Mouse (Mus musculus) gastrocnemius, postnatal 14 days (tissue): ENCODE results near the gene Gm20509. TPM values are rescaled to one million over a fixed set of nuclear protein-coding genes. Genes with fewer than 3 reads are reported as not detected.

Experiments
- DNase-seq: peaks from one replicate; pipeline ENCODE4 v3.0.0; 2021; ENCODE audit warnings: mixed read lengths
- intact Hi-C: fragments of 180-260 bp; cut with DNase I; formaldehyde crosslinking; loops from one replicate; pipeline ENCODE4 v1.15.1; 2025; ENCODE audit warnings: low total_unique reads
- total RNA-seq, 2 experiments: library from RNA; stranded (reverse); gene quantifications; 2 replicates each; pipeline ENCODE4 v1.2.3; 2021

Gene Gm20509
- total RNA-seq, 2 experiments from 2014 or later, result not detected

DNA sequence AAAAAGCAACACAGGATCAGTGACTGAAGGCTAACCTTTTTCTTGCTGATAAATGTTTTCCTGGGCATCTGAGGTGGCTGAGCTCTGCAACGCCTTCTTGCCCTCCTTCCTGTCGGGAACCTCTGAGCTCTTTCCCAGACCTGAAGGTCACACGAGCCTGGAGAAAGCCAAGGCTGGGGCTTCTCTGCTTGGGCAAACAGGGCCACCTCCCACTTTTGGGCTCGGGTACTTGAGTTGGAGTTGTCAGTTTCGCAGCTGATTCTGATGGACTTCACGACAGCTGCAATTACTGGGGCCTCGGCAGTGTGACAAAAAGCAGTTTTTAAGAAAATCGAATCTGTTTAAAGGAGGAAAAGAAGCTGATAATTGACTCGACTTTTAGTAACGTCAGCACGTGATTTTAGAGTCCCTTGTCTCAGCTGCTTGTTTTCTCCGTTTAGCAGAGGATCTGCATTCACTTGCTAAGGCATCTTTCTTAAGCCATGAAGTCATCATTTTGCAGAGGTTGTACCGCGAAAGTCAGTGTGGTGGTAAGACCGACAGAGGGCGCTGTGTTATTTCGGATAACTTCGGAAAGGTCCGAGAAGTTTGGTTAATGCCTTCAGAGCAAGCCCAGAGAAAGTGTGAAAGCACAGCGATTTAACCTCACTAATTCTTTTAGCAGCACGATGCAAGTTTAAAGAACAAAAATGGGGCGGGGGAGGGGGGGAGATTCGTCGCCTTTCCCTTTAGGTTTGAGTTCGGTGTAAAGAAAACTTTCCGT, 60.5 kb downstream of the Gm20509 start:
- DNase-seq, result peak; percentile 65
- intact Hi-C loops, result no loop called here

DNA sequence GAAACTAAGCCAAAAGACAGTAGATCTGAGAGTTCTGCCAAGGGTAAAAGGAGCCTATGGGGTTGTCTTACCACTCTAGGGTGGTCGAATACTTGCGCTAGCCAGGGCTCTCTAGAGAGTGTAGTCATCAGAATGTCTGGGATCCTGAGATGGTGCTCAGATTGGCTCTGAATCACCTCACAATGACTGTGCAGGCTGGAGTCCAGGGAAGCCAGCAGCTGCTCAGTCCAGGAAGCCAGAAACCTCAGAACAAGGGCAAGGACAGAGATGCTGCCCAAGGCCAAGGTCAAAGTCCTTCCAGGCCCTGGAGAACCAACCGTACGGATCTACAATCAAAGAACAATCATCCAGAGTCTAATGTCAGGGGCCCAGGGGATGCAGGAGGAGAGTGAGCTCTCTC, 63.4 kb downstream of the Gm20509 start:
- DNase-seq, result peak; percentile 10
- intact Hi-C loops, result no loop called here

Other genes starting within 250 kb of the Gm20509 start
- 1 to 10 TPM; 4.0 to 6.2 TPM for gene Pygo1, start 176.8 kb upstream of the Gm20509 start, total RNA-seq
- under 1 TPM; 0.43 to 0.60 TPM for gene Dyx1c1, start 143.7 kb upstream of the Gm20509 start, total RNA-seq
- gene Gm44503, start 143.6 kb upstream of the Gm20509 start, total RNA-seq, result not detected
- gene Ccpg1os, start 117.1 kb upstream of the Gm20509 start, total RNA-seq, result 1 to 10 TPM; 5.9 to 6.7 TPM
- 10 to 100 TPM; 32.3 to 36.7 TPM for gene Ccpg1, start 117.0 kb upstream of the Gm20509 start, total RNA-seq
- 1 to 10 TPM; 3.3 to 4.6 TPM for gene Pigb, start 62.1 kb upstream of the Gm20509 start, total RNA-seq
- gene Rab27a, start 57.6 kb upstream of the Gm20509 start, total RNA-seq, result 1 to 10 TPM; 1.8 to 6.0 TPM
- not detected for gene Khdc3, start 634 bp upstream of the Gm20509 start, total RNA-seq
- gene Rsl24d1, start 11.0 kb downstream of the Gm20509 start, total RNA-seq, result 10 to 100 TPM; 41.2 to 42.7 TPM